Mouse (Mus musculus): ENCODE data around the gene Abhd12b.

- TF ChIP-seq CTCF (IDR thresholded peaks at IDR 0.05; ENCODE audit: control insufficient read depth, insufficient read depth, insufficient replicate concordance, low read depth, low read length) (no peak), POLR2A (IDR thresholded peaks at IDR 0.05; ENCODE audit: control insufficient read depth, low read depth, low read length) (no peak)
These were observed 67.5 kb downstream of the Abhd12b start for GRCm38 (mm10) chr12:70221425-70221824.
